Mouse (Mus musculus) Patski (cell line): ENCODE measurements around the gene Senp6. TPM values are rescaled to one million over a fixed set of nuclear protein-coding genes. Genes with fewer than 3 reads are reported as not detected.

ENCODE experiments used
- ATAC-seq: fragments of 100-300 bp; one replicate; pipeline ENCODE4 v1.8.0; 2021
- CTCF ChIA-PET: fragments of 350-600 bp; sonication (Branson Sonifier 250); formaldehyde crosslinking; loops from one replicate; lab custom pipeline; 2022; ENCODE audit warnings: inconsistent platforms; lab: Charles Lee
- POLR2A ChIA-PET: fragments of 350-600 bp; sonication (Branson Sonifier 250); formaldehyde crosslinking; loops from one replicate; lab custom pipeline; 2022; ENCODE audit warnings: antibody characterized with exemption, inconsistent platforms; lab: Charles Lee
- DNase-seq: peaks from one replicate; pipeline ENCODE4 v3.0.0-alpha.2; 2011; ENCODE audit warnings: low read depth, low spot score
- H3K27me3 ChIP-seq: fragments of 371-371 bp; one replicate; pipeline ENCODE4 v1.5.1; 2021
- CTCF ChIP-seq: fragments of 100-300 bp; IDR thresholded peaks from one replicate; pipeline ENCODE4 v1.5.1; 2021
- in situ Hi-C: fragments of 300-500 bp; cut with MboI; formaldehyde crosslinking; loops from 3 replicates; pipeline ENCODE4 v1.11.1; 2018; ENCODE audit warnings: low pct_unique_long_range_greater_than_20kb, mixed read lengths
- polyA plus RNA-seq: library from polyadenylated mRNA; unstranded; gene quantifications from one replicate; pipeline ENCODE4 v1.2.3, GENCODE M21; 2021

The Senp6 gene
- polyA plus RNA-seq, 1 experiment from 2014 or later: 120 TPM

DNA sequence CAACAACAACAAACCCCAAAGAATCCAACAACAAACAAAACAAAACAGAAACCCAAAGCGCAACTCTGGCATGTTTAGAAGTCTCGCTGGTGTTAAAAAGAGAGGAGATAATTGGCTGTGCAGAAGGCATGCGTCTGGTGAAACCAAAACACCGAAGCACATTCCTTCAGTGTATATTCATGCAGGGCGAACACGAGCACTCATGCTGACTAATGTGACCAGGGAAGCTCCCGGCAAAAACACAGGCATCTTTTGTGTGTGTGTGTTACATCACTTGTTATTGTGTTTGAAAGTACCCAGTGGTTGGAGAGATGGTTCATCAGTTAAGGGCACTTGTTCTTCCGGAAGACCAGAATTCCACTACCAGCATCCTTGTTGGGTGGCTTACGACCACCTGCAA is 102.8 kb downstream of the Senp6 start:
- H3K27me3 ChIP-seq: no peaks in the 10 kb centered on the region
- peak; percentile 60 for ATAC-seq
- ChIA-PET POLR2A (no interaction called here), CTCF (interaction anchor here (1.6 kb wide), 1 partner anchor 49 kb away, joined by 5 read pairs; no protein-coding TSS in a partner anchor)
- no peak for TF ChIP-seq CTCF
- no peak for DNase-seq
- in situ Hi-C loops: no loop called here

GRCm38 (mm10) chr9:80171241-80171640 is 104.5 kb downstream of the Senp6 start:
- DNase-seq (no peak), ATAC-seq (no peak)
- H3K27me3 ChIP-seq: no peaks in the 10 kb centered on the region
- no peak for TF ChIP-seq CTCF
- ChIA-PET CTCF (interaction anchor here (2.0 kb wide), 1 partner anchor 13 kb away, joined by 8 read pairs; no protein-coding TSS in a partner anchor), POLR2A (no interaction called here)
- in situ Hi-C loops: no loop called here

- peak; percentile 23 for ATAC-seq
- ChIA-PET CTCF (interaction anchor here (1.8 to 2.0 kb wide), 2 partner anchors 14 to 34 kb away, joined by 4 to 8 read pairs; no protein-coding TSS in a partner anchor), POLR2A (interaction anchor here (0.6 kb wide), 2 partner anchors 21 to 903 kb away, joined by 3 read pairs; no protein-coding TSS in a partner anchor)
- DNase-seq: no peak
- in situ Hi-C loops: no loop called here
- H3K27me3 ChIP-seq: no peaks in the 10 kb centered on the region
- TF ChIP-seq CTCF: no peak
Measured at GRCm38 (mm10) chr9:80172396-80173222, 105.9 kb downstream of the Senp6 start.

DNA sequence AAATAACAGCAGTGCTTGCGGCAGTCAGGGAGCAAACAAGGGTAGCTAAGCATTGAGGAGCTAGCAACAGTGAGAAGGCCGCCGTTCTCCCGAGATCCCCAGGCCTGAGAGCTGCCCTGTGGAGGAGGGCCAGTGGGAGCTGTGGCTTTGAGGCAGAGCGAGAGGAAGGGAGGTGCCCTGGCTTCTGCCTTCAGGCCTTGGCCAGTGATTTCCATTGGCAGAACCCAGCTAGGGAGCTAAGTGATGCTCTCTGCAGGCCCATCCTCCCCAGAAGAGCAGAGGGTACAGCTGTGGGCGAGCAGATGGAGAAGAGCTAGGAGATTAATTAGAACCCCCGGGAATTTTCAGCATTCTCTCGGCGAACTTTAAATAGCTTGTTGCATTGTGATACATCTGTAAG is 106.9 kb downstream of the Senp6 start:
- DNase-seq (no peak), ATAC-seq (no peak)
- POLR2A ChIA-PET: interaction anchor here (0.9 kb wide), 1 partner anchor 28 kb away, joined by 3 read pairs; no protein-coding TSS in a partner anchor
- TF ChIP-seq CTCF: no peak
- in situ Hi-C loops: no loop called here
- CTCF ChIA-PET: interaction anchor here (1.1 to 1.8 kb wide), 4 partner anchors 9 to 33 kb away, joined by 3 to 5 read pairs (median 4); no protein-coding TSS in a partner anchor
- H3K27me3 ChIP-seq: no peaks in the 10 kb centered on the region

- no peak for TF ChIP-seq CTCF
- DNase-seq: no peak
- ChIA-PET CTCF (interaction anchor here (0.9 kb wide), 1 partner anchor 12 kb away, joined by 3 read pairs; no protein-coding TSS in a partner anchor), POLR2A (no interaction called here)
- ATAC-seq: no peak
- in situ Hi-C loops: no loop called here
- H3K27me3 ChIP-seq: no peaks in the 10 kb centered on the region
Measured at GRCm38 (mm10) chr9:80176696-80177478, 110.2 kb downstream of the Senp6 start.

GRCm38 (mm10) chr9:80178670-80179069 is 112.0 kb downstream of the Senp6 start:
- in situ Hi-C loops: no loop called here
- CTCF ChIA-PET: no interaction called here
- no peaks in the 10 kb centered on the region for H3K27me3 ChIP-seq
- ATAC-seq (no peak), DNase-seq (no peak)
- TF ChIP-seq CTCF: no peak
- POLR2A ChIA-PET: no interaction called here

DNA sequence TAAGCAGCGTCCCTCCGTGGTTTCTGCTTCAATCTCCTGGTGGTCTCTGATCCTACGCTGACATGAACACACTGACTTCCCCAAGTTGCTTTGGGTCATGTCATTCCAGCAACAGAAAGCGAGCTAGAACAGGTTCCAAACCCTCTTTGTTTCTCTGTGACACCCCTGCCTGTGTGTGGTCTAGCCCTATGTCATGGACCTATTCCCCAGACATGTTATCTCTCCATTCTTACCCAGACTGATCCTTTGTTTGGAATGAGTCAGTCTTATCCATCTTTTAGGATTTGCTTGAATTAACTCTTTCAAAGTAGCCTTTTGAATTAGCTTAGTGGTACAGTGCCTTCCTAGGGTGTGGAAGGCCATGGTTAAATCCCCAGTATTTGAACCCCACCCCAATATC is 113.0 kb downstream of the Senp6 start:
- TF ChIP-seq CTCF: no peak
- DNase-seq (no peak), ATAC-seq (no peak)
- POLR2A ChIA-PET: no interaction called here
- H3K27me3 ChIP-seq: no peaks in the 10 kb centered on the region
- CTCF ChIA-PET: interaction anchor here (1.2 kb wide), 1 partner anchor 113 kb away, joined by 3 read pairs; no protein-coding TSS in a partner anchor
- in situ Hi-C loops: no loop called here

DNA sequence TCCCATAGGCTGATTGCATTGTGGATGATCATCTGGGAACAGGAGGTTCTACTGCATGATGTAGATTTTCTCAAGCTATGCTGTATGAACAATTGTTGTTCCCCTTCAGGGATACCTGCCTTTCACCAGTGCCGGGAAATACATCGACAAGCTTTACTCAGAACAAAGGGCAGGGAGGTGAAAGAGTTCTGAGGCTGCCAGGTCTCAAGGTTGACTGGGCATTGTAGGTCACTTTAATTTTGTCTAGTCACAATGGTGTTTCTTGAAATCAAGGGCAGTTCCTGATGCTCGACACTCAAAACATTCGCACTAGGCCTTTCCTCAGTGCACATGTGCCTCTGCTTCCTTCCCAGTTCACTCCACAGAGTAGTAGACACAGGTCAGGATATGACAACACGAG is 114.1 kb downstream of the Senp6 start:
- TF ChIP-seq CTCF: no peak
- DNase-seq: no peak
- ATAC-seq: no peak
- CTCF ChIA-PET: interaction anchor here (1.1 to 1.2 kb wide), 2 partner anchors 10 to 111 kb away, joined by 3 read pairs; no protein-coding TSS in a partner anchor
- POLR2A ChIA-PET: no interaction called here
- in situ Hi-C loops: no loop called here
- no peaks in the 10 kb centered on the region for H3K27me3 ChIP-seq

GRCm38 (mm10) chr9:80181692-80182091 is 115.0 kb downstream of the Senp6 start:
- POLR2A ChIA-PET: no interaction called here
- TF ChIP-seq CTCF: no peak
- no peak for DNase-seq
- H3K27me3 ChIP-seq: no peaks in the 10 kb centered on the region
- in situ Hi-C loops: no loop called here
- no peak for ATAC-seq
- CTCF ChIA-PET: interaction anchor here (1.4 kb wide), 1 partner anchor 13 kb away, joined by 3 read pairs; no protein-coding TSS in a partner anchor

DNA sequence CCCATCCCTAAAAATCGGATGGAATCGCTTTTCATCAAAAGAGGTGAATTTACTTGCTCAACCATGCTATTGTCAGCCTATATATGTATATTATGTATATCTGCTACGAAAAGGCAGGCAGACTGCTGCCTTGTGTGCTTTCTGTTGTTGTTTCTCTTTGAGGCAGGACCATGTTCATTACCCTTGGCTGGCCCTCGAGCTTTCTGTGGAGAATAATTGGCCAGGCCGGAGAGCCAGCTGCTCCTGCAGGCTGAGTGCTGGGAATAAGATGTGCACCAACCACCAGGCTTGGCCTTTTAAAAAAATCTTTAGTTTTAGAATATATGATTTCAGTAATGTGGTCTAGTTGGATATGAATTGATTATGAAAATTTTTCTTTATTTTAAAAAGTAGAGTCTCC is 117.4 kb downstream of the Senp6 start:
- H3K27me3 ChIP-seq: no peaks in the 10 kb centered on the region

More for the DNA sequence above, 117.4 kb downstream of the Senp6 start:
- TF ChIP-seq CTCF: no peak
- no peak for DNase-seq
- ChIA-PET CTCF (no interaction called here), POLR2A (no interaction called here)
- in situ Hi-C loops: no loop called here
- ATAC-seq: no peak
